Mouse (Mus musculus): ENCODE data around the gene Il4ra. TPM values are rescaled to one million over a fixed set of nuclear protein-coding genes. Genes with fewer than 3 reads are reported as not detected.
A peak's percentile ranks its signal among the peaks of the same experiment; 100 is the strongest.

Gene Il4ra
- polyA plus RNA-seq, 1 experiment from 2014 or later: 5.2 TPM

GRCm38 (mm10) chr7:125574832-125575231 is 22.9 kb downstream of the Il4ra start:
- Histone ChIP-seq H3K4me3 (ENCODE audit: low read depth, low read length) (no peak overlapping the region), H3K9me3 (replicated peaks; ENCODE audit: control insufficient read depth, low read length, poor library complexity, severe bottlenecking) (no peaks in the 10 kb centered on the region), H3K27ac (ENCODE audit: low read length) (no peak overlapping the region), H3K36me3 (ENCODE audit: control insufficient read depth, insufficient read depth, low read length) (no peaks in the 10 kb centered on the region), H3K4me2 (ENCODE audit: low read length) (no peak overlapping the region), H3K4me1 (ENCODE audit: control insufficient read depth, insufficient read depth, low read length) (peaks cover 9% of the 10 kb centered on the region), H3K9ac (ENCODE audit: low read depth, low read length) (no peak overlapping the region), H3K27me3 (ENCODE audit: control insufficient read depth, insufficient read depth, low read depth, low read length) (no peaks in the 10 kb centered on the region)
- WGBS: 91% methylated on average over 3 of the region's 3 CpGs
- no peak for ATAC-seq

GRCm38 (mm10) chr7:125575738-125576540 is 24.0 kb downstream of the Il4ra start:
- Histone ChIP-seq H3K4me3 (ENCODE audit: low read depth, low read length) (no peak overlapping the region), H3K9ac (ENCODE audit: low read depth, low read length) (no peak overlapping the region), H3K36me3 (ENCODE audit: control insufficient read depth, insufficient read depth, low read length) (no peaks in the 10 kb centered on the region), H3K27me3 (ENCODE audit: control insufficient read depth, insufficient read depth, low read depth, low read length) (no peaks in the 10 kb centered on the region), H3K4me2 (ENCODE audit: low read length) (no peak overlapping the region), H3K27ac (ENCODE audit: low read length) (no peak overlapping the region), H3K9me3 (replicated peaks; ENCODE audit: control insufficient read depth, low read length, poor library complexity, severe bottlenecking) (no peaks in the 10 kb centered on the region), H3K4me1 (ENCODE audit: control insufficient read depth, insufficient read depth, low read length) (peaks cover 13% of the 10 kb centered on the region)
- ATAC-seq: no peak
- 91% methylated on average over 16 of the region's 16 CpGs for WGBS

GRCm38 (mm10) chr7:125576982-125577381 is 25.1 kb downstream of the Il4ra start:
- Histone ChIP-seq H3K9ac (ENCODE audit: low read depth, low read length) (no peak overlapping the region), H3K4me3 (ENCODE audit: low read depth, low read length) (no peak overlapping the region), H3K9me3 (replicated peaks; ENCODE audit: control insufficient read depth, low read length, poor library complexity, severe bottlenecking) (no peaks in the 10 kb centered on the region), H3K36me3 (ENCODE audit: control insufficient read depth, insufficient read depth, low read length) (no peaks in the 10 kb centered on the region), H3K27ac (ENCODE audit: low read length) (no peak overlapping the region), H3K4me2 (ENCODE audit: low read length) (no peak overlapping the region), H3K27me3 (ENCODE audit: control insufficient read depth, insufficient read depth, low read depth, low read length) (no peaks in the 10 kb centered on the region), H3K4me1 (ENCODE audit: control insufficient read depth, insufficient read depth, low read length) (peaks cover 13% of the 10 kb centered on the region)
- 61% methylated on average over 7 of the region's 7 CpGs for WGBS
- no peak for ATAC-seq

DNA sequence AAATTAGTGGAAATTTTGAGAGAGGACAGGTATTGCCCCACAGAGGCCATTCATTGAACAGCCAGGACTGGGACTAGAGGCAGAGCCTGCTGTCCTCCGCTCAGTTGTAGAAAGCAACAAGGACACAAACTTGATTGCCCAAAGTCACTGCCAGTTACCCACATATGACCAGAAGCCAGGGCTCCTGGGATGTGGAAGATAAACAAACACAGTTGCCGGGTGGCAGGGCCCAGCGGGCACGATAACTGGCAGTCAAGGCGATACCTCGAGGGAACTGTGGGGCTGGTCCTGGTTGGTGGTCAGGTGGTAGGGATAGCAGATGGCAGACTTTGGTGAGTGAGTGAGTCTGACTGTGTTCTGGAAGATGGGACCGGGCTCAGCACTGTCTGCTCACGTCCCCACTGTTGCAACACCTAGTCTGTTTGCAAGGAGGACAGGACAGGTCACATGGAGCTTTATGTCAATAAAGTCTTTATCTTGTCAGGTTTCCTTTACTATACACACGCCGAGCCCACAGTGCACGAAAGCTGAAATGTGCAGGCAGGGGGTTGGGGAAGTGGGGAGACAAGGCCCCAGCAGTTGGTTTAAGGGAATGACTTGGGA is 25.7 kb downstream of the Il4ra start:
- 82% methylated on average over 11 of the region's 11 CpGs for WGBS
- Histone ChIP-seq H3K9me3 (replicated peaks; ENCODE audit: control insufficient read depth, low read length, poor library complexity, severe bottlenecking) (no peaks in the 10 kb centered on the region), H3K27ac (ENCODE audit: low read length) (no peak overlapping the region), H3K4me1 (ENCODE audit: control insufficient read depth, insufficient read depth, low read length) (peaks cover 9% of the 10 kb centered on the region), H3K27me3 (ENCODE audit: control insufficient read depth, insufficient read depth, low read depth, low read length) (no peaks in the 10 kb centered on the region), H3K9ac (ENCODE audit: low read depth, low read length) (no peak overlapping the region), H3K4me3 (ENCODE audit: low read depth, low read length) (no peak overlapping the region), H3K4me2 (ENCODE audit: low read length) (no peak overlapping the region), H3K36me3 (ENCODE audit: control insufficient read depth, insufficient read depth, low read length) (no peaks in the 10 kb centered on the region)
- no peak for ATAC-seq

GRCm38 (mm10) chr7:125578106-125578505 is 26.2 kb downstream of the Il4ra start:
- WGBS: 75% methylated on average over 3 of the region's 3 CpGs
- H3K9me3 ChIP-seq (replicated peaks; ENCODE audit: control insufficient read depth, low read length, poor library complexity, severe bottlenecking): no peaks in the 10 kb centered on the region
- H3K36me3 ChIP-seq (ENCODE audit: control insufficient read depth, insufficient read depth, low read length): no peaks in the 10 kb centered on the region
- ATAC-seq: no peak
- no peak overlapping the region for H3K4me3 ChIP-seq (ENCODE audit: low read depth, low read length)
- no peak overlapping the region for H3K4me2 ChIP-seq (ENCODE audit: low read length)
- H3K27me3 ChIP-seq (ENCODE audit: control insufficient read depth, insufficient read depth, low read depth, low read length): no peaks in the 10 kb centered on the region
- no peak overlapping the region for H3K9ac ChIP-seq (ENCODE audit: low read depth, low read length)
- H3K4me1 ChIP-seq (ENCODE audit: control insufficient read depth, insufficient read depth, low read length): peaks cover 9% of the 10 kb centered on the region
- no peak overlapping the region for H3K27ac ChIP-seq (ENCODE audit: low read length)

- 84% methylated on average over 9 of the region's 9 CpGs for WGBS
- no peak overlapping the region for H3K9ac ChIP-seq (ENCODE audit: low read depth, low read length)
- H3K36me3 ChIP-seq (ENCODE audit: control insufficient read depth, insufficient read depth, low read length): no peaks in the 10 kb centered on the region
- H3K4me1 ChIP-seq (ENCODE audit: control insufficient read depth, insufficient read depth, low read length): peaks cover 9% of the 10 kb centered on the region
- no peak overlapping the region for H3K4me3 ChIP-seq (ENCODE audit: low read depth, low read length)
- no peak overlapping the region for H3K27ac ChIP-seq (ENCODE audit: low read length)
- no peaks in the 10 kb centered on the region for H3K9me3 ChIP-seq (replicated peaks; ENCODE audit: control insufficient read depth, low read length, poor library complexity, severe bottlenecking)
- no peak overlapping the region for H3K4me2 ChIP-seq (ENCODE audit: low read length)
- ATAC-seq: no peak
- H3K27me3 ChIP-seq (ENCODE audit: control insufficient read depth, insufficient read depth, low read depth, low read length): no peaks in the 10 kb centered on the region
Measured at GRCm38 (mm10) chr7:125579545-125580219, 27.8 kb downstream of the Il4ra start.

- Histone ChIP-seq H3K4me1 (ENCODE audit: control insufficient read depth, insufficient read depth, low read length) (peaks cover 9% of the 10 kb centered on the region), H3K27ac (ENCODE audit: low read length) (no peak overlapping the region), H3K4me2 (ENCODE audit: low read length) (no peak overlapping the region), H3K27me3 (ENCODE audit: control insufficient read depth, insufficient read depth, low read depth, low read length) (no peaks in the 10 kb centered on the region), H3K4me3 (ENCODE audit: low read depth, low read length) (no peak overlapping the region), H3K36me3 (ENCODE audit: control insufficient read depth, insufficient read depth, low read length) (no peaks in the 10 kb centered on the region), H3K9ac (ENCODE audit: low read depth, low read length) (no peak overlapping the region), H3K9me3 (replicated peaks; ENCODE audit: control insufficient read depth, low read length, poor library complexity, severe bottlenecking) (no peaks in the 10 kb centered on the region)
- 90% methylated on average over 1 of the region's 1 CpGs for WGBS
- no peak for ATAC-seq
Measured at GRCm38 (mm10) chr7:125580220-125580549, 28.3 kb downstream of the Il4ra start.

DNA sequence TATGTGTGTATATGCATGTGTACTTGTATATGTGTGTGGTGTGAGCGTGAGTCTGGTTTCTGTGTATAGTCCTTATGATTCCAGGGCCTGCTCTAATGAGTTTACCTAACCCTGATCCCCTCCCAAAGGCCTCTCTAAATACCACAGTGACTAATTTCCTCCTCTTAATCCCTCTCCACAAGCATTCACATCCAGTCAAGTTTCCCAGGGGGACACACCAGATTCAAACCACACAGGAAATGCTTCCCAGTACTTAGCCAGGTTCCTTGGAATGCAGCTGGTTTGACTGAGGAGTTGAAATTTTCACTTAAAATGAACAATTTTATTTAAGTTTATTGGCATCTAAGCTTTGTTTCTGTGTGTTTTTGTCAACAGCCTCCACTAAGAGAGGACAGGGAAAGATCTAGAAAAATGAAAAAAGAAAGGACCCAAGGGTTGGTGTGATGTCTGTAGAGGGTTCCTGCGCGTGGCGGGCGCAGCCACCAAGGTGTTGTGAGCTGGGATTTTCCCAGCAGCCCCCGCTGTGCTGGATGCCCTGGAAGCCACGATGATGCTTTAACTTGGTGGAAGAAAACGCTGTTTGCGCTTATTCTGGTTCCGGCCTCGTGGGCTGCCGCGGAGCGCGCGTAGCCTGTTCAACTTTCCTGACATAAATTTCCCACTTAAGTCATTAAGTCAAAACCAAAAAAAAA is 28.9 kb downstream of the Il4ra start:
- H3K9ac ChIP-seq (ENCODE audit: low read depth, low read length): peak overlapping the region; percentile 66
- H3K9me3 ChIP-seq (replicated peaks; ENCODE audit: control insufficient read depth, low read length, poor library complexity, severe bottlenecking): no peaks in the 10 kb centered on the region
- H3K27me3 ChIP-seq (ENCODE audit: control insufficient read depth, insufficient read depth, low read depth, low read length): no peaks in the 10 kb centered on the region
- no peak overlapping the region for H3K27ac ChIP-seq (ENCODE audit: low read length)
- no peaks in the 10 kb centered on the region for H3K36me3 ChIP-seq (ENCODE audit: control insufficient read depth, insufficient read depth, low read length)
- H3K4me1 ChIP-seq (ENCODE audit: control insufficient read depth, insufficient read depth, low read length): peaks cover 9% of the 10 kb centered on the region
- 4% methylated on average over 16 of the region's 16 CpGs for WGBS
- H3K4me2 ChIP-seq (ENCODE audit: low read length): peak overlapping the region; percentile 97
- 0 out of 2 replicates have a peak, but pooled peaks have one; percentile 49 for ATAC-seq
- H3K4me3 ChIP-seq (ENCODE audit: low read depth, low read length): peak overlapping the region; percentile 47
